Mouse (Mus musculus) myocyte (in vitro differentiated cells): ENCODE results near the gene Bud13.

Source experiments
- E2F4 ChIP-seq: IDR thresholded peaks from one replicate; pipeline ENCODE4 v1.6.1; 2011; ENCODE audit warnings: mild to moderate bottlenecking, control low read depth, moderate library complexity; ENCODE audit not compliant: insufficient read depth
- MYOG ChIP-seq, 3 experiments: IDR thresholded peaks; one replicate each; pipeline ENCODE4 v1.6.1; 2011; ENCODE audit warnings: control low read depth in 2 of 3, low read depth in 2 of 3, mild to moderate bottlenecking in 2 of 3; ENCODE audit not compliant: insufficient read length in 2 of 3, control insufficient read depth in 1 of 3, insufficient read depth in 1 of 3
- SRF ChIP-seq: IDR thresholded peaks from one replicate; pipeline ENCODE4 v1.6.1; 2011; ENCODE audit warnings: low read depth; ENCODE audit not compliant: control insufficient read depth, insufficient read length
- TCF12 ChIP-seq: IDR thresholded peaks from one replicate; pipeline ENCODE4 v1.6.1; 2011; ENCODE audit warnings: mild to moderate bottlenecking, control low read depth; ENCODE audit not compliant: poor library complexity, insufficient read depth, severe bottlenecking
- TCF3 ChIP-seq: IDR thresholded peaks from one replicate; pipeline ENCODE4 v1.6.1; 2011; ENCODE audit warnings: low read depth, control low read depth; ENCODE audit not compliant: insufficient read length

DNA sequence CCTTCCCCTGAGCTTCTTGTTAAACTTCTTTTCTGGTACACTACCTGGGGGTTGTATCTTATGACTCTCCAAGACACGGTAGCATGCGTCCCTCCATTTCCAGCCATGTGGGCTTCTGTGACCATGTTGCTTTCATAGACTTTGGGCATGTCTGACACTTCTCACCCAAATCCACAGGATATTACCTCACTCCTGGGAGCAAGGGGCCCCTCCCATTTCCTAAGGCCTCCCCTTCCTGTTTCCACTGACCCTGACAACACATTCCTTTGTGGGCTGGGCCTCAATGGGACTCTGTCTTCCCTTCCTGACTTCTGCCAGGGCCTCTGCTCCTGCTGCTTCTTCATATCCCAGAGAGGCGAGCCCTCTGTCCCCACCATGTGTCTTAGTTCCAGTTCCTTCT is 25.3 kb upstream of the Bud13 start:
- no peak for TF ChIP-seq TCF12
- TF ChIP-seq MYOG (IDR thresholded peaks at IDR 0.05; ENCODE audit: control insufficient read depth in 1 of 3, insufficient read depth in 1 of 3, insufficient read length in 2 of 3, low read depth in 2 of 3), result no peak
- no peak for TF ChIP-seq TCF3
- no peak for TF ChIP-seq SRF
- no peak for TF ChIP-seq E2F4
